Mouse (Mus musculus): ENCODE measurements around the gene Slc23a2. TPM values are rescaled to one million over a fixed set of nuclear protein-coding genes. Genes with fewer than 3 reads are reported as not detected.

The Slc23a2 gene
- polyA plus RNA-seq, 1 experiment, result 1.7 TPM

- TF ChIP-seq GATA1 (IDR thresholded peaks at IDR 0.05; ENCODE audit: low read length), result no peak
Observed at GRCm38 (mm10) chr2:132115344-132115743, 29.6 kb downstream of the Slc23a2 start.

- TF ChIP-seq GATA1 (IDR thresholded peaks at IDR 0.05; ENCODE audit: low read length), result no peak
Observed at GRCm38 (mm10) chr2:132113962-132114759, 30.7 kb downstream of the Slc23a2 start.

- TF ChIP-seq GATA1 (IDR thresholded peaks at IDR 0.05; ENCODE audit: low read length), result no peak
Observed at GRCm38 (mm10) chr2:132112319-132112718, 32.6 kb downstream of the Slc23a2 start.

GRCm38 (mm10) chr2:132111905-132112304 is 33.0 kb downstream of the Slc23a2 start:
- TF ChIP-seq GATA1 (IDR thresholded peaks at IDR 0.05; ENCODE audit: low read length), result no peak

GRCm38 (mm10) chr2:132111266-132111665 is 33.6 kb downstream of the Slc23a2 start:
- TF ChIP-seq GATA1 (IDR thresholded peaks at IDR 0.05; ENCODE audit: low read length), result no peak

GRCm38 (mm10) chr2:132110702-132111101 is 34.2 kb downstream of the Slc23a2 start:
- TF ChIP-seq GATA1 (IDR thresholded peaks at IDR 0.05; ENCODE audit: low read length), result no peak

GRCm38 (mm10) chr2:132108988-132109387 is 35.9 kb downstream of the Slc23a2 start:
- no peak for TF ChIP-seq GATA1 (IDR thresholded peaks at IDR 0.05; ENCODE audit: low read length)

GRCm38 (mm10) chr2:132107611-132108010 is 37.3 kb downstream of the Slc23a2 start:
- TF ChIP-seq GATA1 (IDR thresholded peaks at IDR 0.05; ENCODE audit: low read length), result no peak

- no peak for TF ChIP-seq GATA1 (IDR thresholded peaks at IDR 0.05; ENCODE audit: low read length)
Observed at GRCm38 (mm10) chr2:132106069-132106468, 38.8 kb downstream of the Slc23a2 start.

- no peak for TF ChIP-seq GATA1 (IDR thresholded peaks at IDR 0.05; ENCODE audit: low read length)
Observed at GRCm38 (mm10) chr2:132103265-132103664, 41.6 kb downstream of the Slc23a2 start.

- TF ChIP-seq GATA1 (IDR thresholded peaks at IDR 0.05; ENCODE audit: low read length), result no peak
Observed at GRCm38 (mm10) chr2:132102505-132103130, 42.3 kb downstream of the Slc23a2 start.

- no peak for TF ChIP-seq GATA1 (IDR thresholded peaks at IDR 0.05; ENCODE audit: low read length)
Observed at GRCm38 (mm10) chr2:132098942-132099672, 45.8 kb downstream of the Slc23a2 start.

- TF ChIP-seq GATA1 (IDR thresholded peaks at IDR 0.05; ENCODE audit: low read length), result no peak
Observed at GRCm38 (mm10) chr2:132098365-132098764, 46.5 kb downstream of the Slc23a2 start.

- no peak for TF ChIP-seq GATA1 (IDR thresholded peaks at IDR 0.05; ENCODE audit: low read length)
Observed at GRCm38 (mm10) chr2:132096582-132096981, 48.3 kb downstream of the Slc23a2 start.

GRCm38 (mm10) chr2:132095821-132096220 is 49.1 kb downstream of the Slc23a2 start:
- no peak for TF ChIP-seq GATA1 (IDR thresholded peaks at IDR 0.05; ENCODE audit: low read length)

All from G1E-ER4 (cell line).